Mouse (Mus musculus) hindbrain, embryonic 11.5 days (tissue): ENCODE measurements around the gene Atrnl1. TPM values are rescaled to one million over a fixed set of nuclear protein-coding genes. Genes with fewer than 3 reads are reported as not detected.

Experiments used
- ATAC-seq: fragments of 200-750 bp; cut with Nextera tagmentation; 2 replicates; pipeline ENCODE4 v1.8.0; 2017; ENCODE audit warnings: mild to moderate bottlenecking, moderate TSS enrichment, moderate library complexity; ENCODE audit not compliant: low FRiP score
- DNase-seq: peaks from one replicate; pipeline ENCODE4 v3.0.0-alpha.2; 2015; ENCODE audit warnings: low spot score
- H3K27ac ChIP-seq: fragments of 300-500 bp; sonication (generic); 2 replicates; pipeline ENCODE4 v1.5.1; 2014; ENCODE audit warnings: mild to moderate bottlenecking, low read depth, low read length
- H3K27me3 ChIP-seq: fragments of 300-500 bp; sonication (generic); 2 replicates; pipeline ENCODE4 v1.6.1; 2014; ENCODE audit warnings: mild to moderate bottlenecking, low read length, moderate library complexity, mixed read lengths; ENCODE audit not compliant: control insufficient read depth, insufficient read depth
- H3K36me3 ChIP-seq: fragments of 300-500 bp; sonication (generic); 2 replicates; pipeline ENCODE4 v1.6.1; 2014; ENCODE audit warnings: mild to moderate bottlenecking, low read length, moderate library complexity, mixed read lengths; ENCODE audit not compliant: control insufficient read depth, insufficient read depth
- H3K4me1 ChIP-seq: fragments of 300-500 bp; sonication (generic); replicated peaks from 2 replicates; pipeline ENCODE4 v1.6.1; 2014; ENCODE audit warnings: low read length, mixed read lengths; ENCODE audit not compliant: control insufficient read depth, insufficient read depth
- H3K4me2 ChIP-seq: fragments of 300-500 bp; sonication (generic); replicated peaks from 2 replicates; pipeline ENCODE4 v1.6.1; 2014; ENCODE audit warnings: mild to moderate bottlenecking, low read depth, low read length
- H3K4me3 ChIP-seq: fragments of 300-500 bp; sonication (generic); 2 replicates; pipeline ENCODE4 v1.5.1; 2014; ENCODE audit warnings: low read depth, low read length
- H3K9ac ChIP-seq: fragments of 300-500 bp; sonication (generic); 2 replicates; pipeline ENCODE4 v1.6.1; 2014; ENCODE audit warnings: low read depth, low read length
- H3K9me3 ChIP-seq: fragments of 300-500 bp; sonication (generic); 2 replicates; pipeline ENCODE4 v1.6.1; 2016; ENCODE audit warnings: low read length; ENCODE audit not compliant: control insufficient read depth
- WGBS: fragments of 180-500 bp; shearing (Covaris S2); extraction: QIAGEN DNeasy Blood & Tissue Kit; methylation state at CpG from one replicate; pipeline ENCODE4 v1.1.7; 2014; 5-methylcytosine and 5-hydroxymethylcytosine counted together
- polyA plus RNA-seq: library from polyadenylated mRNA; unstranded; fragments of >200 nt; fragmentation: Nextera tagmentation; extraction: Ambion mirVana; gene quantifications from 2 replicates; pipeline ENCODE4 v1.2.1, GENCODE M21; 2014

Gene Atrnl1
- polyA plus RNA-seq, result 6.6 and 7.0 TPM in 2 replicates

- Histone ChIP-seq H3K4me1 (no peaks in the 10 kb centered on the region), H3K27me3 (no peaks in the 10 kb centered on the region; the same call in 1 of the 2 replicates), H3K36me3 (no peaks in the 10 kb centered on the region), H3K9me3 (no peaks in the 10 kb centered on the region), H3K9ac (peak within 1 kb of the TSS; percentile 93), H3K4me3 (peak within 1 kb of the TSS; percentile 79), H3K4me2 (peak within 1 kb of the TSS; percentile 100), H3K27ac (peak within 1 kb of the TSS; percentile 98)
- DNase-seq (peak; percentile 92), ATAC-seq (peak; percentile 93)
- under 1% methylated on average over 65 of the region's 103 CpGs for WGBS
Measured at GRCm38 (mm10) chr19:57610476-57611261, at the start of gene Atrnl1. Gene Atrnl1 (plus strand): TSS chr19:57611034.

GRCm38 (mm10) chr19:57561486-57561885 is 49.3 kb upstream of the Atrnl1 start:
- 85% methylated on average over 4 of the region's 4 CpGs for WGBS
- no peak for DNase-seq

GRCm38 (mm10) chr19:57569040-57569439 is 41.8 kb upstream of the Atrnl1 start:
- Histone ChIP-seq H3K9ac (no peak overlapping the region), H3K4me2 (no peak overlapping the region), H3K9me3 (no peaks in the 10 kb centered on the region), H3K4me3 (no peak overlapping the region), H3K36me3 (no peaks in the 10 kb centered on the region), H3K4me1 (no peaks in the 10 kb centered on the region; the same call in 1 of the 2 replicates), H3K27ac (no peak overlapping the region), H3K27me3 (no peaks in the 10 kb centered on the region)
- no peak for DNase-seq
- 84% methylated on average over 6 of the region's 6 CpGs for WGBS
- ATAC-seq, result no peak

More at GRCm38 (mm10) chr19:57561486-57561885, 49.3 kb upstream of the Atrnl1 start:
- Histone ChIP-seq H3K36me3 (no peaks in the 10 kb centered on the region), H3K27ac (no peak overlapping the region), H3K27me3 (no peaks in the 10 kb centered on the region), H3K9ac (no peak overlapping the region), H3K4me3 (no peak overlapping the region), H3K4me1 (0 out of 2 replicates have a peak, but pooled peaks cover 2% of the 10 kb centered on the region), H3K4me2 (no peak overlapping the region), H3K9me3 (no peaks in the 10 kb centered on the region)
- ATAC-seq, result no peak

GRCm38 (mm10) chr19:57572360-57573237 is 38.2 kb upstream of the Atrnl1 start:
- ATAC-seq, result no peak
- Histone ChIP-seq H3K9me3 (no peaks in the 10 kb centered on the region), H3K27ac (no peak overlapping the region), H3K4me1 (no peaks in the 10 kb centered on the region; the same call in 1 of the 2 replicates), H3K4me3 (no peak overlapping the region), H3K36me3 (no peaks in the 10 kb centered on the region), H3K4me2 (no peak overlapping the region), H3K9ac (no peak overlapping the region), H3K27me3 (no peaks in the 10 kb centered on the region)
- no peak for DNase-seq
- WGBS, result 71% methylated on average over 16 of the region's 16 CpGs

GRCm38 (mm10) chr19:57573470-57573869 is 37.4 kb upstream of the Atrnl1 start:
- H3K27ac ChIP-seq, result no peak overlapping the region
- no peaks in the 10 kb centered on the region for H3K9me3 ChIP-seq
- no peak overlapping the region for H3K9ac ChIP-seq
- no peak overlapping the region for H3K4me2 ChIP-seq
- H3K27me3 ChIP-seq, result no peaks in the 10 kb centered on the region
- no peak for ATAC-seq
- no peak for DNase-seq
- H3K4me1 ChIP-seq, result no peaks in the 10 kb centered on the region; the same call in 1 of the 2 replicates
- H3K4me3 ChIP-seq, result no peak overlapping the region
- H3K36me3 ChIP-seq, result no peaks in the 10 kb centered on the region

GRCm38 (mm10) chr19:57575027-57575426 is 35.8 kb upstream of the Atrnl1 start:
- Histone ChIP-seq H3K4me2 (no peak overlapping the region), H3K4me1 (no peaks in the 10 kb centered on the region; the same call in 1 of the 2 replicates), H3K9me3 (no peaks in the 10 kb centered on the region), H3K27me3 (no peaks in the 10 kb centered on the region), H3K4me3 (no peak overlapping the region), H3K27ac (no peak overlapping the region), H3K36me3 (no peaks in the 10 kb centered on the region), H3K9ac (no peak overlapping the region)
- DNase-seq (no peak), ATAC-seq (no peak)
- 84% methylated on average over 7 of the region's 7 CpGs for WGBS

- DNase-seq (no peak), ATAC-seq (no peak)
- no peak overlapping the region for H3K9ac ChIP-seq
- H3K36me3 ChIP-seq, result no peaks in the 10 kb centered on the region
- H3K4me1 ChIP-seq, result no peaks in the 10 kb centered on the region; the same call in 1 of the 2 replicates
- WGBS, result 30% methylated on average over 5 of the region's 5 CpGs
- no peak overlapping the region for H3K4me3 ChIP-seq
- H3K27me3 ChIP-seq, result no peaks in the 10 kb centered on the region
- H3K27ac ChIP-seq, result no peak overlapping the region
- H3K4me2 ChIP-seq, result no peak overlapping the region
- H3K9me3 ChIP-seq, result no peaks in the 10 kb centered on the region
Measured at GRCm38 (mm10) chr19:57576836-57577235, 34.0 kb upstream of the Atrnl1 start.

GRCm38 (mm10) chr19:57577256-57577655 is 33.6 kb upstream of the Atrnl1 start:
- no peak overlapping the region for H3K4me2 ChIP-seq
- ATAC-seq (no peak), DNase-seq (no peak)
- H3K9ac ChIP-seq, result no peak overlapping the region
- H3K4me1 ChIP-seq, result no peaks in the 10 kb centered on the region; the same call in 1 of the 2 replicates
- no peaks in the 10 kb centered on the region for H3K27me3 ChIP-seq
- H3K4me3 ChIP-seq, result no peak overlapping the region
- no peaks in the 10 kb centered on the region for H3K36me3 ChIP-seq
- no peaks in the 10 kb centered on the region for H3K9me3 ChIP-seq
- no peak overlapping the region for H3K27ac ChIP-seq
- 87% methylated on average over 6 of the region's 6 CpGs for WGBS
